In the genomic region with DNA sequence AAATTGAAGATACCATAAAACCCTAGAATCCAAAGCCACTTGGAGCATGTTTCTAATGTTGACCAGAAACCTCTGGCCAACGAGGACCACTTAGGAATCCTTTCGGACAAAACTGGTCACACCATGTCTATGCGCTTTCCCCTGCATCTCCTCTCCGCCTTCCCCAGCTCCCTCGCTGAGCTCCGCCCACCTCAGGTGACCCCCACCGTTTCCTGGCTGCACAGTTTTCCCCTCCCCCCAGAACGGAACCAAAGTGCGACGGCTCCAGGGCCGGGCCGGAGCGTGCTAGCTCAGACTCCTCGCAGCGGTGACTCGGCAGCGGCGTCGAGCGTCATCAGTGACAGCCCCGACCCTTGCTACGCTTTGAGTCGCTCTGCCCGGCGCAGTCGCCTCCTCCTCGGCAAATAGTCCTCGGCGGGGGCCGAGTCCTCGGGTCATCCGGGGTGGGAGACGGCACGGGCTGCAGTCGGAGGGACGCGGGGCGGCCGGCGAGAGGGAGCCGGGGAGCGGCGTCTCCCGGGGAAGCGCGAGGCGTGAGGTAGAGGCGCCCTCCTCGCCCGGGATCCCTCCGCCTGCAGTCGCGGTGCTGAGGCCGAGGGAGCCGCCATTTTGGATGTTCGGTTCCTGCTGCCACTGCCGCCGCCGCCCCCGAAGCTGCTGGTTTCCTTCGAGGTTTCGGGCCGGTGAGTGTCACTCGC, we compare ENCODE assay signal across 1 mouse cellular context.
TF ChIP-seq lines count a peak whose summit lies in the region.

A gene (plus strand): TSS at position 275 of the 698 bp plus-strand sequence.

TF ChIP-seq in MEL, 35 proteins besides CTCF, POLR2A, EP300 and RAD21 (continued from another document):
- peak; percentile 39; the same call in 1 of the 2 replicates for TF ChIP-seq GABPA (IDR thresholded peaks at IDR 0.05; ENCODE audit: low read depth, low read length)
- no peak for TF ChIP-seq E2F4 (IDR thresholded peaks at IDR 0.05; ENCODE audit: borderline replicate concordance, low read depth, low read length)
- peak; percentile 93 for TF ChIP-seq SIN3A (IDR thresholded peaks at IDR 0.05; ENCODE audit: low read length)
- TF ChIP-seq ZKSCAN1 (IDR thresholded peaks at IDR 0.05; ENCODE audit: low read depth, low read length), result no peak
- TF ChIP-seq USF2 (IDR thresholded peaks at IDR 0.05; ENCODE audit: borderline replicate concordance in 1 of 2, insufficient read depth in 1 of 2, low read depth in 1 of 2, low read length in 2 of 2), result peak in 1 of 2 experiments; percentile 34; a peak in 1 of 4 replicates
- peak; percentile 55 for TF ChIP-seq NRF1 (IDR thresholded peaks at IDR 0.05; ENCODE audit: insufficient read depth, low read depth, low read length, poor library complexity, severe bottlenecking)
- TF ChIP-seq MAZ (IDR thresholded peaks at IDR 0.05; ENCODE audit: low read depth, low read length), result peak; percentile 99
- peak; percentile 79 for TF ChIP-seq TBP (IDR thresholded peaks at IDR 0.05; ENCODE audit: low read depth, low read length)
- peak; percentile 82; the same call in 1 of the 2 replicates for TF ChIP-seq ETS1 (IDR thresholded peaks at IDR 0.05; ENCODE audit: low read depth, low read length)
- TF ChIP-seq UBTF (IDR thresholded peaks at IDR 0.05; ENCODE audit: borderline replicate concordance, insufficient read depth, low read depth, low read length), result 0 out of 2 replicates have a peak, but pooled peaks have one; percentile 22
- TF ChIP-seq BHLHE40 (IDR thresholded peaks at IDR 0.05; ENCODE audit: borderline replicate concordance, low read depth, low read length), result peak; percentile 82
- peak; percentile 45 for TF ChIP-seq NELFE (IDR thresholded peaks at IDR 0.05; ENCODE audit: low read depth, low read length)
- peak; percentile 90 for TF ChIP-seq ELF1 (IDR thresholded peaks at IDR 0.05; ENCODE audit: low read depth, low read length)
- TF ChIP-seq MYB (IDR thresholded peaks at IDR 0.05; ENCODE audit: low read depth, low read length), result 0 out of 2 replicates have a peak, but pooled peaks have one; percentile 12
